Mouse (Mus musculus) intestine, postnatal 0 days (tissue): ENCODE data around the gene Napa. TPM values are rescaled to one million over a fixed set of nuclear protein-coding genes. Genes with fewer than 3 reads are reported as not detected.
A peak's percentile ranks its signal among the peaks of the same experiment; 100 is the strongest.

Experiments used
- ATAC-seq: fragments of 200-750 bp; cut with Nextera tagmentation; 2 replicates; pipeline ENCODE4 v1.8.0; 2017; ENCODE audit warnings: mild to moderate bottlenecking, moderate TSS enrichment, moderate library complexity
- H3K27ac ChIP-seq: fragments of 300-500 bp; sonication (generic); 2 replicates; pipeline ENCODE4 v1.5.1; 2014; ENCODE audit warnings: mild to moderate bottlenecking, low read depth, low read length, moderate library complexity
- H3K27me3 ChIP-seq: fragments of 300-500 bp; sonication (generic); replicated peaks from 2 replicates; pipeline ENCODE4 v1.6.1; 2014; ENCODE audit warnings: low read length, mixed read lengths; ENCODE audit not compliant: control insufficient read depth, insufficient read depth
- H3K36me3 ChIP-seq: fragments of 300-500 bp; sonication (generic); 2 replicates; pipeline ENCODE4 v1.6.1; 2014; ENCODE audit warnings: mild to moderate bottlenecking, moderate library complexity; ENCODE audit not compliant: control insufficient read depth, insufficient read depth
- H3K4me1 ChIP-seq: fragments of 300-500 bp; sonication (generic); replicated peaks from 2 replicates; pipeline ENCODE4 v1.6.1; 2014; ENCODE audit warnings: antibody characterized with exemption, low read length, mixed read lengths; ENCODE audit not compliant: control insufficient read depth, insufficient read depth
- H3K4me2 ChIP-seq: fragments of 300-500 bp; sonication (generic); replicated peaks from 2 replicates; pipeline ENCODE4 v1.6.1; 2014; ENCODE audit warnings: low read depth, mild to moderate bottlenecking, moderate library complexity
- H3K4me3 ChIP-seq: fragments of 300-500 bp; sonication (generic); 2 replicates; pipeline ENCODE4 v1.5.1; 2014; ENCODE audit warnings: low read depth, low read length
- H3K9ac ChIP-seq: fragments of 300-500 bp; sonication (generic); 2 replicates; pipeline ENCODE4 v1.6.1; 2014; ENCODE audit warnings: mild to moderate bottlenecking, low read depth, low read length
- H3K9me3 ChIP-seq: fragments of 300-500 bp; sonication (generic); 2 replicates; pipeline ENCODE4 v1.6.1; 2016; ENCODE audit warnings: mixed run types; ENCODE audit not compliant: control insufficient read depth
- CTCF ChIP-seq: sonication (generic); IDR thresholded peaks from 2 replicates; pipeline ENCODE4 v1.5.1; 2016; ENCODE audit warnings: low read depth, mild to moderate bottlenecking, control low read depth, antibody characterized with exemption, moderate library complexity
- WGBS: fragments of 180-500 bp; shearing (Covaris S2); extraction: QIAGEN DNeasy Blood & Tissue Kit; methylation state at CpG from one replicate; pipeline ENCODE4 v1.1.7; 2014; 5-methylcytosine and 5-hydroxymethylcytosine counted together
- polyA plus RNA-seq: library from polyadenylated mRNA; unstranded; fragments of >200 nt; fragmentation: Nextera tagmentation; extraction: Ambion mirVana; gene quantifications from 2 replicates; pipeline ENCODE4 v1.2.1, GENCODE M21; 2015

Napa gene
- polyA plus RNA-seq, 1 experiment from 2014 or later = 201 TPM

GRCm38 (mm10) chr7:16111284-16112090, 13.2 kb downstream of the Napa start:
- Histone ChIP-seq H3K4me2 (no peak overlapping the region), H3K9me3 (no peaks in the 10 kb centered on the region), H3K4me1 (no peaks in the 10 kb centered on the region), H3K27ac (no peak overlapping the region), H3K9ac (no peak overlapping the region), H3K27me3 (no peaks in the 10 kb centered on the region), H3K4me3 (no peak overlapping the region), H3K36me3 (peaks cover 95% of the 10 kb centered on the region)
- no peak for TF ChIP-seq CTCF
- 91% methylated on average over 7 of the region's 7 CpGs for WGBS
- ATAC-seq = no peak

- Histone ChIP-seq H3K36me3 (peaks cover 62% of the 10 kb centered on the region), H3K9me3 (no peaks in the 10 kb centered on the region)
- WGBS = 90% methylated on average over 7 of the region's 7 CpGs
These were observed 18.2 kb downstream of the Napa start for GRCm38 (mm10) chr7:16116418-16116817.

GRCm38 (mm10) chr7:16117100-16117499, 18.8 kb downstream of the Napa start:
- no peaks in the 10 kb centered on the region for H3K4me1 ChIP-seq
- no peaks in the 10 kb centered on the region for H3K9me3 ChIP-seq
- H3K9ac ChIP-seq = no peak overlapping the region
- no peaks in the 10 kb centered on the region for H3K27me3 ChIP-seq
- peaks cover 55% of the 10 kb centered on the region for H3K36me3 ChIP-seq
- 85% methylated on average over 3 of the region's 3 CpGs for WGBS
- H3K4me3 ChIP-seq = no peak overlapping the region
- ATAC-seq = no peak
- TF ChIP-seq CTCF = no peak
- H3K4me2 ChIP-seq = no peak overlapping the region
- no peak overlapping the region for H3K27ac ChIP-seq

More at GRCm38 (mm10) chr7:16116418-16116817, 18.2 kb downstream of the Napa start:
- H3K4me2 ChIP-seq = no peak overlapping the region
- no peak for TF ChIP-seq CTCF
- H3K9ac ChIP-seq = no peak overlapping the region
- no peak overlapping the region for H3K4me3 ChIP-seq
- H3K27ac ChIP-seq = no peak overlapping the region; the same call in 1 of the 2 replicates
- no peaks in the 10 kb centered on the region for H3K27me3 ChIP-seq
- no peak for ATAC-seq
- H3K4me1 ChIP-seq = no peaks in the 10 kb centered on the region

GRCm38 (mm10) chr7:16119569-16120261, 21.5 kb downstream of the Napa start, which contains the start of gene Kptn:
Kptn (plus strand) TSS chr7:16119895.
- peaks cover 29% of the 10 kb centered on the region for H3K36me3 ChIP-seq
- no peaks in the 10 kb centered on the region for H3K9me3 ChIP-seq
- peak within 1 kb of the TSS; percentile 57 for H3K27ac ChIP-seq
- TF ChIP-seq CTCF = peak; percentile 96
- H3K27me3 ChIP-seq = no peaks in the 10 kb centered on the region
- 1% methylated on average over 33 of the region's 33 CpGs for WGBS
- ATAC-seq = peak; percentile 86
- no peaks in the 10 kb centered on the region for H3K4me1 ChIP-seq
- peak within 1 kb of the TSS; percentile 32 for H3K9ac ChIP-seq
- H3K4me3 ChIP-seq = peak within 1 kb of the TSS; percentile 72
- peak within 1 kb of the TSS; percentile 67 for H3K4me2 ChIP-seq

GRCm38 (mm10) chr7:16120262-16120600, 22.0 kb downstream of the Napa start:
- Histone ChIP-seq H3K4me3 (peak overlapping the region; percentile 72), H3K4me1 (no peaks in the 10 kb centered on the region), H3K9ac (0 out of 2 replicates have a peak overlapping the region, but pooled peaks have one; percentile 32), H3K27me3 (no peaks in the 10 kb centered on the region), H3K4me2 (peak overlapping the region; percentile 67), H3K27ac (no peak overlapping the region), H3K9me3 (no peaks in the 10 kb centered on the region), H3K36me3 (peaks cover 24% of the 10 kb centered on the region)
- TF ChIP-seq CTCF = no peak
- ATAC-seq = peak; percentile 47
- 29% methylated on average over 9 of the region's 9 CpGs for WGBS

- WGBS = 73% methylated on average over 9 of the region's 9 CpGs
- H3K27ac ChIP-seq = no peak overlapping the region
- peaks cover 5% of the 10 kb centered on the region; the same call in 1 of the 2 replicates for H3K36me3 ChIP-seq
- no peak for ATAC-seq
- no peak overlapping the region for H3K9ac ChIP-seq
- H3K4me1 ChIP-seq = no peaks in the 10 kb centered on the region
- TF ChIP-seq CTCF = peak; percentile 26; the same call in 1 of the 2 replicates
- no peak overlapping the region for H3K4me3 ChIP-seq
- no peaks in the 10 kb centered on the region for H3K9me3 ChIP-seq
- peaks cover 6% of the 10 kb centered on the region; the same call in 1 of the 2 replicates for H3K27me3 ChIP-seq
- H3K4me2 ChIP-seq = no peak overlapping the region
These were observed 27.6 kb downstream of the Napa start for GRCm38 (mm10) chr7:16125829-16126228.
